Mouse (Mus musculus) olfactory bulb, adult 2 months (tissue): ENCODE measurements around the gene Ppp1r14c.

Source experiments
- CTCF ChIP-seq: fragments of 200-500 bp; IDR thresholded peaks from 2 replicates; pipeline ENCODE4 v1.5.1; 2012; ENCODE audit warnings: low read depth, mild to moderate bottlenecking, low read length, moderate library complexity; ENCODE audit not compliant: insufficient read depth
- POLR2A ChIP-seq: fragments of 200-500 bp; IDR thresholded peaks from 2 replicates; pipeline ENCODE4 v1.6.1; 2012; ENCODE audit warnings: mild to moderate bottlenecking, low read depth, low read length, moderate library complexity; ENCODE audit not compliant: insufficient read depth

- TF ChIP-seq CTCF (no peak), POLR2A (no peak)
Measured at GRCm38 (mm10) chr10:3337330-3337901, 28.4 kb upstream of the Ppp1r14c start.
